Mouse (Mus musculus): ENCODE measurements around the gene Defb29.
A peak's percentile ranks its signal among the peaks of the same experiment; 100 is the strongest.

Gene Defb29

GRCm38 (mm10) chr2:152539944-152540710, at the start of gene Defb29:
TSS of gene Defb29 (minus strand) at chr2:152540098.
- peak; percentile 76 to 80 for DNase-seq

GRCm38 (mm10) chr2:152589021-152589420, 49.1 kb upstream of the Defb29 start:
- no peak for DNase-seq

GRCm38 (mm10) chr2:152588450-152588849, 48.6 kb upstream of the Defb29 start:
- DNase-seq = no peak

GRCm38 (mm10) chr2:152586926-152587560, 47.1 kb upstream of the Defb29 start:
- DNase-seq = peak in 1 of 2 experiments; percentile 50

GRCm38 (mm10) chr2:152580612-152581011, 40.7 kb upstream of the Defb29 start:
- no peak for DNase-seq

GRCm38 (mm10) chr2:152580107-152580506, 40.2 kb upstream of the Defb29 start, which contains the start of gene Defb19:
TSS of gene Defb19 (minus strand) at chr2:152580312.
- no peak for DNase-seq

GRCm38 (mm10) chr2:152573484-152573883, 33.6 kb upstream of the Defb29 start:
- no peak for DNase-seq

GRCm38 (mm10) chr2:152572114-152572794, 32.4 kb upstream of the Defb29 start, which contains the start of gene Defb21:
TSS of gene Defb21 (plus strand) at chr2:152572744.
- no peak for DNase-seq

GRCm38 (mm10) chr2:152570313-152570712, 30.4 kb upstream of the Defb29 start:
- DNase-seq = peak; percentile 65 to 73

- DNase-seq = peak in 1 of 2 experiments; percentile 27
Observed at GRCm38 (mm10) chr2:152569881-152570280, 30.0 kb upstream of the Defb29 start.

- no peak for DNase-seq
Observed at GRCm38 (mm10) chr2:152569038-152569437, 29.1 kb upstream of the Defb29 start, which contains the start of gene Gm17416. TSS of gene Gm17416 (plus strand) at chr2:152569338.

- DNase-seq = no peak
Observed at GRCm38 (mm10) chr2:152556655-152557054, 16.8 kb upstream of the Defb29 start.

GRCm38 (mm10) chr2:152553774-152554423, 14.0 kb upstream of the Defb29 start:
- peak; percentile 55 to 79 for DNase-seq

- no peak for DNase-seq
Observed at GRCm38 (mm10) chr2:152548124-152548523, 8.2 kb upstream of the Defb29 start.

- DNase-seq = peak; percentile 68 to 80
Observed at GRCm38 (mm10) chr2:152544691-152545090, 4.8 kb upstream of the Defb29 start.

GRCm38 (mm10) chr2:152543478-152543877, 3.6 kb upstream of the Defb29 start:
- DNase-seq = peak; percentile 66 to 83

- no peak for DNase-seq
Observed at GRCm38 (mm10) chr2:152542897-152543296, 3.0 kb upstream of the Defb29 start.

GRCm38 (mm10) chr2:152541979-152542378, 2.1 kb upstream of the Defb29 start:
- no peak for DNase-seq

- peak in 1 of 2 experiments; percentile 24 for DNase-seq
Observed at GRCm38 (mm10) chr2:152517981-152518380, 21.9 kb downstream of the Defb29 start, which contains the start of gene Defb28. TSS of gene Defb28 (plus strand) at chr2:152518255.

GRCm38 (mm10) chr2:152516084-152516483, 23.8 kb downstream of the Defb29 start:
- DNase-seq = no peak

- no peak for DNase-seq
Observed at GRCm38 (mm10) chr2:152511592-152511991, 28.3 kb downstream of the Defb29 start, which contains the start of gene Defb26. TSS of gene Defb26 (minus strand) at chr2:152511692.

GRCm38 (mm10) chr2:152503950-152504349, 35.9 kb downstream of the Defb29 start:
- DNase-seq = no peak

GRCm38 (mm10) chr2:152500863-152501229, 39.1 kb downstream of the Defb29 start:
- no peak for DNase-seq
